Mouse (Mus musculus) left cerebral cortex, adult 9 months (tissue): Measurements from ENCODE around the gene Nap1l5.

Experiments used
- DNase-seq, 2 experiments: peaks; one replicate each; pipeline ENCODE4 v3.0.0; 2022; ENCODE audit warnings: low spot score in 2 of 2

Nap1l5 gene

GRCm38 (mm10) chr6:58904551-58904950 lies 2.3 kb downstream of the Nap1l5 start:
- DNase-seq: no peak

GRCm38 (mm10) chr6:58903171-58903570 lies 3.7 kb downstream of the Nap1l5 start:
- DNase-seq: peak in 1 of 2 experiments; percentile 56

GRCm38 (mm10) chr6:58900536-58900935 lies 6.3 kb downstream of the Nap1l5 start:
- DNase-seq: no peak

- DNase-seq: no peak
Observed at GRCm38 (mm10) chr6:58899076-58899475, 7.8 kb downstream of the Nap1l5 start.

- DNase-seq: no peak
Observed at GRCm38 (mm10) chr6:58896648-58897047, 10.2 kb downstream of the Nap1l5 start.

GRCm38 (mm10) chr6:58894994-58895393 lies 11.9 kb downstream of the Nap1l5 start:
- no peak for DNase-seq

GRCm38 (mm10) chr6:58893307-58893706 lies 13.6 kb downstream of the Nap1l5 start:
- no peak for DNase-seq

GRCm38 (mm10) chr6:58889917-58890316 lies 17.0 kb downstream of the Nap1l5 start:
- no peak for DNase-seq

GRCm38 (mm10) chr6:58882271-58882670 lies 24.6 kb downstream of the Nap1l5 start:
- peak in 1 of 2 experiments; percentile 35 for DNase-seq

GRCm38 (mm10) chr6:58881363-58881762 lies 25.5 kb downstream of the Nap1l5 start:
- no peak for DNase-seq

GRCm38 (mm10) chr6:58880861-58881260 lies 26.0 kb downstream of the Nap1l5 start:
- DNase-seq: no peak

GRCm38 (mm10) chr6:58879987-58880386 lies 26.9 kb downstream of the Nap1l5 start:
- DNase-seq: no peak

- no peak for DNase-seq
Observed at GRCm38 (mm10) chr6:58879572-58879971, 27.3 kb downstream of the Nap1l5 start.

GRCm38 (mm10) chr6:58867858-58868257 lies 39.0 kb downstream of the Nap1l5 start:
- peak in 1 of 2 experiments; percentile 37 for DNase-seq

- DNase-seq: no peak
Observed at GRCm38 (mm10) chr6:58863631-58864235, 43.1 kb downstream of the Nap1l5 start.

- no peak for DNase-seq
Observed at GRCm38 (mm10) chr6:58862446-58862993, 44.4 kb downstream of the Nap1l5 start.

- no peak for DNase-seq
Observed at GRCm38 (mm10) chr6:58859517-58859916, 47.4 kb downstream of the Nap1l5 start.

GRCm38 (mm10) chr6:58856494-58856893 lies 50.4 kb downstream of the Nap1l5 start:
- DNase-seq: no peak

GRCm38 (mm10) chr6:58855676-58856367 lies 51.1 kb downstream of the Nap1l5 start:
- DNase-seq: no peak
